Mouse (Mus musculus): ENCODE measurements at regions not wholly inside any gene's neighbourhood (a gene's known extent, or its start where the extent isn't known, plus 50 kb on each side); places are given as distances from the start of the nearest gene placed in this dataset.

DNA sequence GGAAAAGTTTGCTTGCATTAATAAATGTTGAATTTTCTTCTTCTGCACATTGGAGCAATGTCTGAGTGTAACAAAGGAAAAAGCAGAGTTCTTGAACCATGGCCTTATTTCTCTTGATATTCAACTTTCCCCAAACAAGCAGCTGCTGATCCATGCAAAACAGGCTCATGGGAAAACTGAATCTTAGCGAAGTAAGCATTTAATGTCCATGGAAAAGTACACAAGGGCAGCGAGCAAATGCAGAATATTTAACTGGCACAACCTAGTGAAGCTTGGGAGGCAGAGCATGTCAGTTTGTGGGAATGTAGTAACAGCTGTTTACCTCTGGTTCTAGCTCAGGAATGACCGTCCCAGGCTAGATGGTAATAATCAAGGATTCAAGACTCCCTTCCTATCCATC lies 766.7 kb downstream of the Nr2f2 start:
- no peak for ATAC-seq (ENCODE audit: low read depth)
- Histone ChIP-seq H3K9me3 (ENCODE audit: control insufficient read depth, low read length) (no peaks in the 10 kb centered on the region), H3K4me3 (ENCODE audit: low read length) (no peak overlapping the region), H3K27ac (ENCODE audit: low read length) (no peak overlapping the region), H3K36me3 (ENCODE audit: control insufficient read depth, insufficient read depth, low read length) (no peaks in the 10 kb centered on the region), H3K27me3 (ENCODE audit: control insufficient read depth, insufficient read depth, low read depth, low read length) (no peaks in the 10 kb centered on the region), H3K4me1 (replicated peaks; ENCODE audit: control insufficient read depth, insufficient read depth, low read length) (no peaks in the 10 kb centered on the region), H3K9ac (ENCODE audit: low read length) (no peak overlapping the region), H3K4me2 (ENCODE audit: low read depth, low read length) (no peak overlapping the region)
- 70% methylated on average over 3 of the region's 3 CpGs for WGBS

DNA sequence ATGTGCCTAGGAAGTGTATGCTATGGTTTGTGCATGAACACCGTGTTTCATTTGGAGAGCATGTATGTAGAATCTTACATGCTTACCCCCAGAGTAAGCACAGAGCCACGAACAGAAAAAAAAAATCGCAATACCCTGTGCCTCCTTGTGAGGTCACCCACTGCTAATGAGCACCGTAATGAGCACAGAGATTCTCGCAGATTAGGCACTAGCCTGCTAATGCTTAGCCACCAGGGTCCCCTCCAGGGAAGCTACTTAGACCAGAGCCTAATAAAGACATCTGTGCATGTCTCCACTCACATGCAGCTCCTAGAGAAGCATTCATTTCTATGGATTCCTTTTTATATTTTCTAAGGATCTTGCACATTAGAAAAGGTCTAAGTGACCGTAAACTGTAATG lies 780.8 kb downstream of the Nr2f2 start:
- Histone ChIP-seq H3K27ac (ENCODE audit: low read length) (no peak overlapping the region), H3K36me3 (ENCODE audit: control insufficient read depth, insufficient read depth, low read length) (no peaks in the 10 kb centered on the region), H3K9ac (ENCODE audit: low read length) (no peak overlapping the region), H3K4me1 (replicated peaks; ENCODE audit: control insufficient read depth, insufficient read depth, low read length) (no peaks in the 10 kb centered on the region), H3K27me3 (ENCODE audit: control insufficient read depth, insufficient read depth, low read depth, low read length) (no peaks in the 10 kb centered on the region), H3K4me2 (ENCODE audit: low read depth, low read length) (no peak overlapping the region), H3K4me3 (ENCODE audit: low read length) (no peak overlapping the region), H3K9me3 (ENCODE audit: control insufficient read depth, low read length) (no peaks in the 10 kb centered on the region)
- 50% methylated on average over 6 of the region's 6 CpGs for WGBS
- ATAC-seq (ENCODE audit: low read depth): no peak

DNA sequence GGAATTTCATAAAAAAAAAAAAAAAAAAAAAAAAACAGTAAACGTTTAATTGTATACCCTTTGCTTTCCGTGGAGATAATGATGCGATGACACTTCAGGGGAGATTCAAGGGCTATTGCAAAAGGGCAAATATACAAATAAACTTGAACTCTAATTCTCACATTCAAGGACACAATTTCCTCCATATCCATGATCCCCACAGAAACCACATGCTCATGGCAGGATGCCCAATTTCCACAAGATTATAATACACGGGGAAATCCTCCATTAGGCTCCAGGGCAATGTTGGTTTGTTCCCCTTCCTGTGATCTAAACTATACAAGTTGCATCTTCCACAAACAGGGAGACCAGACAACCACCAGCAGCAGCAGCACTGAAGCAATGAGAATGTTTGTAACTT lies 781.4 kb downstream of the Nr2f2 start:
- Histone ChIP-seq H3K4me1 (replicated peaks; ENCODE audit: control insufficient read depth, insufficient read depth, low read length) (no peaks in the 10 kb centered on the region), H3K9ac (ENCODE audit: low read length) (no peak overlapping the region), H3K4me2 (ENCODE audit: low read depth, low read length) (no peak overlapping the region), H3K27me3 (ENCODE audit: control insufficient read depth, insufficient read depth, low read depth, low read length) (no peaks in the 10 kb centered on the region), H3K36me3 (ENCODE audit: control insufficient read depth, insufficient read depth, low read length) (no peaks in the 10 kb centered on the region), H3K9me3 (ENCODE audit: control insufficient read depth, low read length) (no peaks in the 10 kb centered on the region), H3K27ac (ENCODE audit: low read length) (no peak overlapping the region), H3K4me3 (ENCODE audit: low read length) (no peak overlapping the region)
- ATAC-seq (ENCODE audit: low read depth): no peak
- WGBS: 48% methylated on average over 4 of the region's 4 CpGs

DNA sequence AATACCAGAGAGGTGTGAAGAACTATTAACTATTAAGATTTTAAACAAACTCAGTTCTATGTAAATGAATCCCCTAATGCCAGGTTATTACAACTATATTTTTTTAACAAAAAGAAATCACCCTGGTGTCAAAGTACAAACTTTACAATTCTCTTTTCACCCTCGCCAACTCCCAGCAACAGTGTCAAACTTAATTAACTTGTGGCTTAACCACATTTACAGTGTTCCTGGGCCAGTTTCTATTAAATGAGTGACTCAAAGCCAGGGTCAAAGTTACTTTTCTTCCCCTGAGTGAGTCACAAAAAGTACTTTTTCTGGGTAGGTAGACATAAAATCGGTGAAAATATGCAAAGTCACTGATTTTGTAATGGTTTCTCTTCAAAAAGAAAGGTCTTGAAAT lies 782.0 kb downstream of the Nr2f2 start:
- no peak overlapping the region for H3K9ac ChIP-seq (ENCODE audit: low read length)
- H3K4me1 ChIP-seq (replicated peaks; ENCODE audit: control insufficient read depth, insufficient read depth, low read length): no peaks in the 10 kb centered on the region
- H3K27me3 ChIP-seq (ENCODE audit: control insufficient read depth, insufficient read depth, low read depth, low read length): no peaks in the 10 kb centered on the region
- no peaks in the 10 kb centered on the region for H3K36me3 ChIP-seq (ENCODE audit: control insufficient read depth, insufficient read depth, low read length)
- no peak for ATAC-seq (ENCODE audit: low read depth)
- H3K4me3 ChIP-seq (ENCODE audit: low read length): no peak overlapping the region
- H3K9me3 ChIP-seq (ENCODE audit: control insufficient read depth, low read length): no peaks in the 10 kb centered on the region
- no peak overlapping the region for H3K4me2 ChIP-seq (ENCODE audit: low read depth, low read length)
- WGBS: 93% methylated on average over 2 of the region's 2 CpGs
- H3K27ac ChIP-seq (ENCODE audit: low read length): no peak overlapping the region

DNA sequence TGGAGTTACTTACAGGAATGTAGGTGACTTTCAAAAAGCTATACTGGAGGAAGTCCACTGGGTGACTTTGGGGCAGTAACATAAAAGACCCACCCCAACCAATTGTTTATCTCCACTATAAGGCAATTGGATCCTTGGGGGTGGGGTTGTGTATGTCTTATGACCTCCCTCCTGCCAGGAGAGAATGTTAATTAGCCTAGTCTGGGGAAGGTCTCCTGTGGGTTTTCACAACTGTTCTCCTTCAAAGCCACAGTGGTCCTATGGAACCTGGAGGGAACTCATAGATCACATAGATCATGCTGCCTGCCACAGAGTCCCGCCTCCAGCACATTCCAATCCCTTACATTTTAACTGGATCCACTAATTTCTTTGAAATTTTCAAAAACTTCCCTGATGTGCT lies 782.6 kb downstream of the Nr2f2 start:
- H3K4me1 ChIP-seq (replicated peaks; ENCODE audit: control insufficient read depth, insufficient read depth, low read length): no peaks in the 10 kb centered on the region
- no peaks in the 10 kb centered on the region for H3K9me3 ChIP-seq (ENCODE audit: control insufficient read depth, low read length)
- no peak overlapping the region for H3K4me3 ChIP-seq (ENCODE audit: low read length)
- H3K36me3 ChIP-seq (ENCODE audit: control insufficient read depth, insufficient read depth, low read length): no peaks in the 10 kb centered on the region
- ATAC-seq (ENCODE audit: low read depth): no peak
- H3K27ac ChIP-seq (ENCODE audit: low read length): no peak overlapping the region
- H3K27me3 ChIP-seq (ENCODE audit: control insufficient read depth, insufficient read depth, low read depth, low read length): no peaks in the 10 kb centered on the region
- H3K9ac ChIP-seq (ENCODE audit: low read length): no peak overlapping the region
- H3K4me2 ChIP-seq (ENCODE audit: low read depth, low read length): no peak overlapping the region
- WGBS: 52% methylated on average over 1 of the region's 1 CpGs

DNA sequence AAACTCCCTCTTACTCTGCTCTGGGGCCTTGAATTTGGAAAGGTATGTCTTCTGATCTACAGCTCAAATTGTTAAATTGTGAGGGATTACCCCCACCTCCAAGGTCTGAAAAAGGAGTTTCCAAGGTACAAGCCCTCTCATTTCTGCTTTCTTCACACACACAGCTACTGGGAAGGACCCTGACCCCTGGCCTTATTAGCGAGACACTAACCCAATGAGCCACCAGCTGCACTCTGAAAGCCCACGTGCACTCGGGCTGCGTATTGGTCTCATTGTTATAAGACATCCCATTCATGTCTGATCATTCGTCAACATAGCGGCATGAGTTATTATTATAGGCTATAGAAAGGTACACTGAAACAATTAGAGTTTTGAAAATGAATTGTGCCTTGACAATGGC lies 784.9 kb downstream of the Nr2f2 start:
- ATAC-seq (ENCODE audit: low read depth): no peak

DNA sequence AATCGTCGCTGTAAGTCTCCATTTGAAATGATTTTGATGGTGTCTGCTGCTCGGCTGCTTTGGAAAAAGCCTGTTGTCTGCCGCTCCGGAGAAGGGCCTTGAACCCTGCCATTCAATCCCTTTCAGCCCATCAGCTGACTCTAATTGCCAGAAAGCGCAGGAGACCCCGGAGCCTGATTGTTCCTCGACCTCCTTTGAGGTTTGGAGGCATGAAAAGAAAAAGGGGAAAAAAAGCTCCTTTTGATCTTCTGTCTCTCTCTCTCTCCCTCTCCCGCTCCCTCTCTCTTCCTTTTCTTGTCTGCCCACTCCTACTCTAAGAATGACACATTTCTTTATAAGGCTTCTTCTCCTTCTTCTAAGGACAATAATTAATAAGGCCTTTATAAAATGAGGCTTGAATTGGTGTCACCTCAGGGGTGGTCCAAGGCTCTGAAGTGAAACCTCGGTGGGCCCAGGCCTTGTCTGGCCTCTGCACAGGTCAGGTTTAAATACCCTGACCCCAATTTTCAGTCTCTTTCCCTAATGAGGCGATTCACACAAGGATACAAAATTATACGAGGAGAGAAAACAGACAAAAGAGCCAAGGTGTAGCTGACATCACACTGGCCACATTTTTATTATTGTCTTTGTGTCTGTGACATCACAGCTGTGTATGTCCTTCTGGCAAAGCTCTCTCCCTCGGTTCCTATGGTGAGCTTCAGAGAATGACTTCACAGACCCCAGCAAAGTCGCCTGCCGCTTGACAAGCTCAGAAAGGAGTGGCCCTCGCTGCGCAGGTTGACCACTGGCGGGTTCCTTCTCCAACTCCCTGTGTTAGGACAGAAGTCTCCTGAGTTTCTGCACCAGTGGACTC lies 787.4 kb downstream of the Nr2f2 start:
- Histone ChIP-seq H3K9ac (ENCODE audit: low read length) (no peak overlapping the region), H3K4me1 (replicated peaks; ENCODE audit: control insufficient read depth, insufficient read depth, low read length) (no peaks in the 10 kb centered on the region), H3K36me3 (ENCODE audit: control insufficient read depth, insufficient read depth, low read length) (no peaks in the 10 kb centered on the region), H3K9me3 (ENCODE audit: control insufficient read depth, low read length) (no peaks in the 10 kb centered on the region), H3K4me3 (ENCODE audit: low read length) (no peak overlapping the region), H3K27ac (ENCODE audit: low read length) (no peak overlapping the region), H3K4me2 (ENCODE audit: low read depth, low read length) (no peak overlapping the region), H3K27me3 (ENCODE audit: control insufficient read depth, insufficient read depth, low read depth, low read length) (no peaks in the 10 kb centered on the region)
- no peak for ATAC-seq (ENCODE audit: low read depth)
- WGBS: 60% methylated on average over 18 of the region's 18 CpGs

More for the DNA sequence above, 784.9 kb downstream of the Nr2f2 start:
- Histone ChIP-seq H3K9me3 (ENCODE audit: control insufficient read depth, low read length) (no peaks in the 10 kb centered on the region), H3K27me3 (ENCODE audit: control insufficient read depth, insufficient read depth, low read depth, low read length) (no peaks in the 10 kb centered on the region), H3K36me3 (ENCODE audit: control insufficient read depth, insufficient read depth, low read length) (no peaks in the 10 kb centered on the region), H3K9ac (ENCODE audit: low read length) (no peak overlapping the region), H3K4me3 (ENCODE audit: low read length) (no peak overlapping the region), H3K4me1 (replicated peaks; ENCODE audit: control insufficient read depth, insufficient read depth, low read length) (no peaks in the 10 kb centered on the region), H3K27ac (ENCODE audit: low read length) (no peak overlapping the region), H3K4me2 (ENCODE audit: low read depth, low read length) (no peak overlapping the region)
- WGBS: 73% methylated on average over 6 of the region's 6 CpGs

DNA sequence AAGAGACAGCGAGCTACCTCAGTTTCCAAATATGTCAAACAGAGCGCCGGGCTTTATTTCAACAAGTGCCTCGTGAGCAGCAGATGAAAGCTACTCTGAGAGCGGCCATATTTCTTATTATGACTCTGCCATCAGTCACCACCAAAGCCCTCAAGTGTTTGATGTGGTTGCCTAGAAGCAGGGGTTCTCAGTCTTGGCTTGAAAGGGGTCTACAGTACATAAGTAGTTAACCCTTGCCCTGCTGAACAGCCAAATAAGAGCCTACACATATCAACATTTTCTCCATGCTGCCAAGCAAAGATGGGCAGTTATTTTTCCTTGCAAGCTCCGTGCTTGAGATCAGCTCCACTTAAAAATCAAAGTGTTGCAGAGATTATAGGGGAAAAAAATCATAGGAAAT lies 788.8 kb downstream of the Nr2f2 start:
- no peak overlapping the region for H3K4me3 ChIP-seq (ENCODE audit: low read length)
- H3K4me1 ChIP-seq (replicated peaks; ENCODE audit: control insufficient read depth, insufficient read depth, low read length): no peaks in the 10 kb centered on the region
- no peaks in the 10 kb centered on the region for H3K9me3 ChIP-seq (ENCODE audit: control insufficient read depth, low read length)
- no peak overlapping the region for H3K27ac ChIP-seq (ENCODE audit: low read length)
- 45% methylated on average over 6 of the region's 6 CpGs for WGBS
- no peak overlapping the region for H3K4me2 ChIP-seq (ENCODE audit: low read depth, low read length)
- ATAC-seq (ENCODE audit: low read depth): no peak
- H3K9ac ChIP-seq (ENCODE audit: low read length): no peak overlapping the region
- no peaks in the 10 kb centered on the region for H3K36me3 ChIP-seq (ENCODE audit: control insufficient read depth, insufficient read depth, low read length)
- no peaks in the 10 kb centered on the region for H3K27me3 ChIP-seq (ENCODE audit: control insufficient read depth, insufficient read depth, low read depth, low read length)

DNA sequence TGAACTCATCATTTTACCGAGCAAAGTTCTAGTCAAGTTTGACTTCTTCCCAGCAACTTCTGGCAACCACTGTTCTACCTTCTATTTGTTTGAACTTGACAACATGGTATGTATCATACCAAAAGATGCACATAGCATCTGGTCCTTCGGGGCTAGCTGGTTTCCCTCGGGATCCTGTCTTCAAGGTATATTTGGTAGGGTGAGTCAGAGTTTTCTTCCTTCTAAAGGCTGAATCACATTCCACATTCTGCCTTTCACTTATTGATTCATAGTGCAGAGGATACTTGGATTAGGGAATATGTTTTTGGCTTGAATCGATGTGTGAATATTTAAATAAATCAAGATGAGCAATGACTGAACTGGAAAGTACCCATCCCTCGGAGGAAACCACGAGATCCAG lies 789.9 kb downstream of the Nr2f2 start:
- H3K4me3 ChIP-seq (ENCODE audit: low read length): no peak overlapping the region
- no peaks in the 10 kb centered on the region for H3K4me1 ChIP-seq (replicated peaks; ENCODE audit: control insufficient read depth, insufficient read depth, low read length)
- no peaks in the 10 kb centered on the region for H3K9me3 ChIP-seq (ENCODE audit: control insufficient read depth, low read length)
- no peak overlapping the region for H3K4me2 ChIP-seq (ENCODE audit: low read depth, low read length)
- no peak for ATAC-seq (ENCODE audit: low read depth)
- H3K9ac ChIP-seq (ENCODE audit: low read length): no peak overlapping the region
- no peaks in the 10 kb centered on the region for H3K36me3 ChIP-seq (ENCODE audit: control insufficient read depth, insufficient read depth, low read length)
- H3K27ac ChIP-seq (ENCODE audit: low read length): no peak overlapping the region
- 80% methylated on average over 6 of the region's 6 CpGs for WGBS
- no peaks in the 10 kb centered on the region for H3K27me3 ChIP-seq (ENCODE audit: control insufficient read depth, insufficient read depth, low read depth, low read length)

DNA sequence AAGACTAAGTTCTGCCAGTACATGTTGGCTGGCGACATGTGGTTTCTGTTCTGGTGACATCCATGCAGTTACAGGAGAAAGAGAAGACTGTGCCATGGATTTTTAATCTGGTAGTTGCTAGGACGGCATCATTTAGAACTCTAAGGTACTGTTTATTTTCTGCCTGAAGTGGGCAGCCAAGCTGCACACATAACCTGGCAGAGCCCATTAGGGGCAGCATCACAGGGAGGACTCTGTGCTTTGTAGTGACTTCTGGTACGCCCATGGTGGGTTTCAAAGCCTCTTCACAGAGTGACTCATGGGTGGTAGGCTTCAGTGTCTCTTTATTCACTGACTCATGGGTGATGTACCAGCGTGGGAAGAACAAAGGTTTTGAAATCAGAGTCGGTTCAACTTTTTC lies 792.8 kb downstream of the Nr2f2 start:
- Histone ChIP-seq H3K36me3 (ENCODE audit: control insufficient read depth, insufficient read depth, low read length) (no peaks in the 10 kb centered on the region), H3K9ac (ENCODE audit: low read length) (no peak overlapping the region), H3K4me3 (ENCODE audit: low read length) (no peak overlapping the region), H3K27me3 (ENCODE audit: control insufficient read depth, insufficient read depth, low read depth, low read length) (no peaks in the 10 kb centered on the region), H3K4me2 (ENCODE audit: low read depth, low read length) (no peak overlapping the region), H3K27ac (ENCODE audit: low read length) (no peak overlapping the region), H3K4me1 (replicated peaks; ENCODE audit: control insufficient read depth, insufficient read depth, low read length) (no peaks in the 10 kb centered on the region), H3K9me3 (ENCODE audit: control insufficient read depth, low read length) (no peaks in the 10 kb centered on the region)
- 76% methylated on average over 5 of the region's 5 CpGs for WGBS
- ATAC-seq (ENCODE audit: low read depth): no peak
